In the genomic region with DNA sequence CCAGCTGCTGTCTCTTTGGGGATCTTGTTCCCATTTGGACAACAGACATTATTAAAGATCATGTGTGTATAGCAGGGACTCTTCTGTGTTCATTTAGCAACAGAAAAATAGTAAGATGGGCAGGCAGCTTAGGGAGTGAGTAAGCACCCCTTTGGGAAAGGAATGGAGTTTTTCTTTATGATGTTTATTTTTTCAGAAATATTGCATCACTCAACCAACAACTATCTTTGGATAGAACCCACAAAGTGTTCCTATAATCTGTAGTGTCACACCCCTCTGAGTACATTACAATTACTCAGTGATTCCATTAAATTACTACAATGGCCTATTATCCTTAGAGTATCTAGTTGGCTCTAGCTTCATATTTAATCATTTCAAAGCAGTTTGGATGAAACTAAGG, we compare ENCODE assay signal across 20 mouse cellular contexts.
"Had no signal": no experiment of that assay in that cellular context is flagged by ENCODE, and none has a peak within 500 bp of the region (broad histone marks: within the 10 kb centered on the region; RNA-seq: fewer than 3 reads in every experiment).

No protein-coding gene starts in this region.

- DNase-seq: gastrocnemius, postnatal 14 days; gastrocnemius, postnatal 36 days; heart, adult 18-20 months; heart, postnatal 10 days; kidney, adult 11 months; liver; liver, embryonic 13.5 days; liver, postnatal 0 days had no signal

- ATAC-seq: hindbrain, postnatal 0 days; intestine, embryonic 16.5 days; liver, postnatal 0 days had no signal

- H3K36me3 ChIP-seq: heart, embryonic 10.5 days; heart, embryonic 12.5 days; hindbrain, embryonic 13.5 days; hindbrain, embryonic 15.5 days; limb, embryonic 10.5 days; limb, embryonic 12.5 days; liver, embryonic 13.5 days; liver, embryonic 15.5 days had no signal

- H3K9me3 ChIP-seq: heart, embryonic 10.5 days; heart, embryonic 12.5 days; hindbrain, embryonic 13.5 days; hindbrain, embryonic 15.5 days; limb, embryonic 10.5 days; limb, embryonic 12.5 days; liver, embryonic 13.5 days; liver, embryonic 15.5 days had no signal

- H3K9ac ChIP-seq: heart, embryonic 12.5 days; hindbrain, embryonic 13.5 days; hindbrain, embryonic 15.5 days; limb, embryonic 12.5 days; liver, embryonic 13.5 days; liver, embryonic 15.5 days; liver, postnatal 0 days had no signal

- H3K27me3 ChIP-seq: heart, embryonic 12.5 days; hindbrain, embryonic 13.5 days; hindbrain, embryonic 15.5 days; limb, embryonic 12.5 days; liver, embryonic 13.5 days; liver, embryonic 15.5 days had no signal

- H3K4me2 ChIP-seq: heart, embryonic 12.5 days; hindbrain, embryonic 13.5 days; hindbrain, embryonic 15.5 days; limb, embryonic 12.5 days; liver, embryonic 11.5 days; liver, embryonic 13.5 days; liver, embryonic 15.5 days had no signal

- H3K4me1 ChIP-seq: heart, embryonic 10.5 days; limb, embryonic 12.5 days; liver, embryonic 13.5 days; liver, embryonic 15.5 days had no signal

- H3K4me3 ChIP-seq: heart, embryonic 10.5 days; heart, embryonic 12.5 days; hindbrain, embryonic 13.5 days; hindbrain, embryonic 15.5 days; layer of hippocampus, adult 2 months; left cerebral cortex, adult 2 months; limb, embryonic 10.5 days; limb, embryonic 12.5 days; liver, embryonic 13.5 days; liver, embryonic 15.5 days had no signal

- H3K27ac ChIP-seq: heart, embryonic 10.5 days; hindbrain, embryonic 13.5 days; hindbrain, embryonic 15.5 days; hindbrain, postnatal 0 days; layer of hippocampus, adult 2 months; left cerebral cortex, adult 2 months; limb, embryonic 10.5 days; limb, embryonic 12.5 days; liver, embryonic 13.5 days; liver, embryonic 15.5 days had no signal
